Mouse (Mus musculus): ENCODE data around the gene Fnbp1. TPM values are rescaled to one million over a fixed set of nuclear protein-coding genes. Genes with fewer than 3 reads are reported as not detected.
"Not testable (repeated sequence)": the region's sequence is repeated elsewhere in the genome, so short reads cannot be mapped to it uniquely, and the experiment has no call there.

The Fnbp1 gene
- polyA plus RNA-seq, 1 experiment from 2014 or later: 13.9 TPM

- WGBS: 88% methylated on average over 5 of the region's 5 CpGs
- H3K9me3 ChIP-seq (ENCODE audit: control insufficient read depth, low read length): no peaks in the 10 kb centered on the region
- no peak for ATAC-seq (ENCODE audit: insufficient number of reproducible peaks, low FRiP score, low TSS enrichment, low read depth)
These were observed 30.7 kb upstream of the Fnbp1 start for GRCm38 (mm10) chr2:31172536-31172935.

GRCm38 (mm10) chr2:31172001-31172400 is 30.2 kb upstream of the Fnbp1 start:
- peaks cover 19% of the 10 kb centered on the region for H3K36me3 ChIP-seq (ENCODE audit: control insufficient read depth, insufficient read depth, low read length)
- H3K4me3 ChIP-seq (ENCODE audit: low read depth, low read length): no peak overlapping the region
- no peaks in the 10 kb centered on the region for H3K4me1 ChIP-seq (ENCODE audit: control insufficient read depth, insufficient read depth, low read length)
- H3K27me3 ChIP-seq (ENCODE audit: control insufficient read depth, insufficient read depth, low read length): no peaks in the 10 kb centered on the region
- DNase-seq (ENCODE audit: low spot score) (no peak), ATAC-seq (ENCODE audit: insufficient number of reproducible peaks, low FRiP score, low TSS enrichment, low read depth) (no peak)
- WGBS: 87% methylated on average over 5 of the region's 5 CpGs
- H3K4me2 ChIP-seq (ENCODE audit: low read depth, severe bottlenecking): no peak overlapping the region
- H3K27ac ChIP-seq (replicated peaks; ENCODE audit: low read depth, low read length): no peak overlapping the region
- no peaks in the 10 kb centered on the region for H3K9me3 ChIP-seq (ENCODE audit: control insufficient read depth, low read length)
- no peak overlapping the region for H3K9ac ChIP-seq (ENCODE audit: low read length)

More at GRCm38 (mm10) chr2:31172536-31172935, 30.7 kb upstream of the Fnbp1 start:
- H3K9ac ChIP-seq (ENCODE audit: low read length): no peak overlapping the region
- no peak overlapping the region for H3K4me3 ChIP-seq (ENCODE audit: low read depth, low read length)
- H3K4me1 ChIP-seq (ENCODE audit: control insufficient read depth, insufficient read depth, low read length): no peaks in the 10 kb centered on the region
- H3K27ac ChIP-seq (replicated peaks; ENCODE audit: low read depth, low read length): no peak overlapping the region
- no peaks in the 10 kb centered on the region for H3K27me3 ChIP-seq (ENCODE audit: control insufficient read depth, insufficient read depth, low read length)
- H3K36me3 ChIP-seq (ENCODE audit: control insufficient read depth, insufficient read depth, low read length): peaks cover 22% of the 10 kb centered on the region
- DNase-seq (ENCODE audit: low spot score): no peak
- H3K4me2 ChIP-seq (ENCODE audit: low read depth, severe bottlenecking): no peak overlapping the region

GRCm38 (mm10) chr2:31170164-31170563 is 28.4 kb upstream of the Fnbp1 start:
- H3K9me3 ChIP-seq (ENCODE audit: control insufficient read depth, low read length): no peaks in the 10 kb centered on the region
- 0 out of 2 replicates have a peak, but pooled peaks cover 2% of the 10 kb centered on the region for H3K4me1 ChIP-seq (ENCODE audit: control insufficient read depth, insufficient read depth, low read length)
- H3K4me3 ChIP-seq (ENCODE audit: low read depth, low read length): no peak overlapping the region
- H3K4me2 ChIP-seq (ENCODE audit: low read depth, severe bottlenecking): no peak overlapping the region
- peaks cover 9% of the 10 kb centered on the region for H3K36me3 ChIP-seq (ENCODE audit: control insufficient read depth, insufficient read depth, low read length)
- DNase-seq (ENCODE audit: low spot score) (no peak), ATAC-seq (ENCODE audit: insufficient number of reproducible peaks, low FRiP score, low TSS enrichment, low read depth) (no peak)
- H3K27ac ChIP-seq (replicated peaks; ENCODE audit: low read depth, low read length): no peak overlapping the region
- WGBS: 88% methylated on average over 6 of the region's 6 CpGs
- no peak overlapping the region for H3K9ac ChIP-seq (ENCODE audit: low read length)
- H3K27me3 ChIP-seq (ENCODE audit: control insufficient read depth, insufficient read depth, low read length): no peaks in the 10 kb centered on the region

GRCm38 (mm10) chr2:31169001-31169400 is 27.2 kb upstream of the Fnbp1 start:
- H3K36me3 ChIP-seq (ENCODE audit: control insufficient read depth, insufficient read depth, low read length): peaks cover 9% of the 10 kb centered on the region
- 92% methylated on average over 10 of the region's 10 CpGs for WGBS
- H3K27me3 ChIP-seq (ENCODE audit: control insufficient read depth, insufficient read depth, low read length): no peaks in the 10 kb centered on the region
- H3K27ac ChIP-seq (replicated peaks; ENCODE audit: low read depth, low read length): no peak overlapping the region
- no peaks in the 10 kb centered on the region for H3K9me3 ChIP-seq (ENCODE audit: control insufficient read depth, low read length)
- H3K4me2 ChIP-seq (ENCODE audit: low read depth, severe bottlenecking): no peak overlapping the region
- H3K4me1 ChIP-seq (ENCODE audit: control insufficient read depth, insufficient read depth, low read length): 0 out of 2 replicates have a peak, but pooled peaks cover 3% of the 10 kb centered on the region
- ATAC-seq (ENCODE audit: insufficient number of reproducible peaks, low FRiP score, low TSS enrichment, low read depth) (no peak), DNase-seq (ENCODE audit: low spot score) (no peak)
- no peak overlapping the region for H3K9ac ChIP-seq (ENCODE audit: low read length)
- no peak overlapping the region for H3K4me3 ChIP-seq (ENCODE audit: low read depth, low read length)

- H3K9me3 ChIP-seq (ENCODE audit: control insufficient read depth, low read length); H3K4me2 ChIP-seq (ENCODE audit: low read depth, severe bottlenecking); H3K9ac ChIP-seq (ENCODE audit: low read length); H3K4me3 ChIP-seq (ENCODE audit: low read depth, low read length); ATAC-seq (ENCODE audit: insufficient number of reproducible peaks, low FRiP score, low TSS enrichment, low read depth); DNase-seq (ENCODE audit: low spot score); H3K27ac ChIP-seq (replicated peaks; ENCODE audit: low read depth, low read length); H3K4me1 ChIP-seq (ENCODE audit: control insufficient read depth, insufficient read depth, low read length); H3K36me3 ChIP-seq (ENCODE audit: control insufficient read depth, insufficient read depth, low read length); H3K27me3 ChIP-seq (ENCODE audit: control insufficient read depth, insufficient read depth, low read length): not testable (repeated sequence)
- WGBS: 92% methylated on average over 2 of the region's 2 CpGs
These were observed 25.8 kb upstream of the Fnbp1 start for GRCm38 (mm10) chr2:31167571-31167970.

GRCm38 (mm10) chr2:31165529-31165928 is 23.7 kb upstream of the Fnbp1 start:
- H3K27ac ChIP-seq (replicated peaks; ENCODE audit: low read depth, low read length): no peak overlapping the region
- H3K36me3 ChIP-seq (ENCODE audit: control insufficient read depth, insufficient read depth, low read length): peaks cover 5% of the 10 kb centered on the region
- H3K4me3 ChIP-seq (ENCODE audit: low read depth, low read length): no peak overlapping the region
- no peak overlapping the region for H3K9ac ChIP-seq (ENCODE audit: low read length)
- no peaks in the 10 kb centered on the region for H3K27me3 ChIP-seq (ENCODE audit: control insufficient read depth, insufficient read depth, low read length)
- H3K4me1 ChIP-seq (ENCODE audit: control insufficient read depth, insufficient read depth, low read length): 0 out of 2 replicates have a peak, but pooled peaks cover 3% of the 10 kb centered on the region
- H3K9me3 ChIP-seq (ENCODE audit: control insufficient read depth, low read length): no peaks in the 10 kb centered on the region
- ATAC-seq (ENCODE audit: insufficient number of reproducible peaks, low FRiP score, low TSS enrichment, low read depth) (no peak), DNase-seq (ENCODE audit: low spot score) (no peak)
- WGBS: 81% methylated on average over 4 of the region's 4 CpGs
- H3K4me2 ChIP-seq (ENCODE audit: low read depth, severe bottlenecking): no peak overlapping the region

GRCm38 (mm10) chr2:31164841-31165455 is 23.1 kb upstream of the Fnbp1 start:
- DNase-seq (ENCODE audit: low spot score) (no peak), ATAC-seq (ENCODE audit: insufficient number of reproducible peaks, low FRiP score, low TSS enrichment, low read depth) (no peak)
- Histone ChIP-seq H3K27ac (replicated peaks; ENCODE audit: low read depth, low read length) (no peak overlapping the region), H3K4me1 (ENCODE audit: control insufficient read depth, insufficient read depth, low read length) (0 out of 2 replicates have a peak, but pooled peaks cover 3% of the 10 kb centered on the region), H3K4me2 (ENCODE audit: low read depth, severe bottlenecking) (no peak overlapping the region), H3K9ac (ENCODE audit: low read length) (no peak overlapping the region), H3K27me3 (ENCODE audit: control insufficient read depth, insufficient read depth, low read length) (no peaks in the 10 kb centered on the region), H3K36me3 (ENCODE audit: control insufficient read depth, insufficient read depth, low read length) (peaks cover 3% of the 10 kb centered on the region), H3K9me3 (ENCODE audit: control insufficient read depth, low read length) (no peaks in the 10 kb centered on the region), H3K4me3 (ENCODE audit: low read depth, low read length) (no peak overlapping the region)
- 57% methylated on average over 5 of the region's 5 CpGs for WGBS

GRCm38 (mm10) chr2:31163361-31164118 is 21.7 kb upstream of the Fnbp1 start:
- Histone ChIP-seq H3K4me3 (ENCODE audit: low read depth, low read length) (no peak overlapping the region), H3K27me3 (ENCODE audit: control insufficient read depth, insufficient read depth, low read length) (no peaks in the 10 kb centered on the region)

More at GRCm38 (mm10) chr2:31163361-31164118, 21.7 kb upstream of the Fnbp1 start:
- no peak overlapping the region for H3K27ac ChIP-seq (replicated peaks; ENCODE audit: low read depth, low read length)
- DNase-seq (ENCODE audit: low spot score) (no peak), ATAC-seq (ENCODE audit: insufficient number of reproducible peaks, low FRiP score, low TSS enrichment, low read depth) (no peak)
- 76% methylated on average over 11 of the region's 11 CpGs for WGBS
- no peaks in the 10 kb centered on the region for H3K9me3 ChIP-seq (ENCODE audit: control insufficient read depth, low read length)
- 0 out of 2 replicates have a peak, but pooled peaks cover 3% of the 10 kb centered on the region for H3K4me1 ChIP-seq (ENCODE audit: control insufficient read depth, insufficient read depth, low read length)
- no peaks in the 10 kb centered on the region; the same call in 1 of the 2 replicates for H3K36me3 ChIP-seq (ENCODE audit: control insufficient read depth, insufficient read depth, low read length)
- no peak overlapping the region for H3K9ac ChIP-seq (ENCODE audit: low read length)
- H3K4me2 ChIP-seq (ENCODE audit: low read depth, severe bottlenecking): no peak overlapping the region
